ENCODE assay signal across 8 mouse cellular contexts in genomic region chr7:110801028-110801427, GRCm38 (mm10). TPM values are rescaled to one million over a fixed set of nuclear protein-coding genes. Genes with fewer than 3 reads are reported as not detected.
DNase-seq lines count a peak whose midpoint lies in the region; ATAC-seq and TF ChIP-seq lines count a peak whose summit lies in the region.

No protein-coding gene starts in this region.

- 2% methylated on average over 4 of the region's 4 CpGs for WGBS in heart, postnatal 0 days
- whole genome bisulfite sequencing in lung, embryonic 14.5 days, result 3% methylated on average over 4 of the region's 4 CpGs
- 2% methylated on average over 4 of the region's 4 CpGs for WGBS in thymus, adult 2 months

- peaks cover 27% of the 10 kb centered on the region for H3K36me3 ChIP-seq in heart, postnatal 0 days (replicated peaks; ENCODE audit: control insufficient read depth, insufficient read depth, low read length)
- H3K36me3 ChIP-seq in lung, embryonic 14.5 days (ENCODE audit: insufficient read depth), result no peaks in the 10 kb centered on the region
- no peaks in the 10 kb centered on the region for H3K36me3 ChIP-seq in thymus, adult 2 months (ENCODE audit: control insufficient read depth, insufficient read depth, low read length)

- H3K4me3 ChIP-seq in embryonic fibroblast, embryonic 13.5 days (ENCODE audit: insufficient read depth, low read length), result no peak overlapping the region
- no peak overlapping the region for H3K4me3 ChIP-seq in heart, postnatal 0 days (ENCODE audit: low read depth, low read length)
- no peak overlapping the region for H3K4me3 ChIP-seq in lung, embryonic 14.5 days (ENCODE audit: low read depth, low read length)
- H3K4me3 ChIP-seq in thymus, adult 2 months (ENCODE audit: control insufficient read depth, insufficient read depth, low read length), result no peak overlapping the region

- peak; percentile 67 to 73 for DNase-seq in CD8-positive naive resting alpha-beta T cell, adult 2 months (ENCODE audit: low read depth in 2 of 2, low spot score in 2 of 2)
- DNase-seq in adrenal gland, postnatal 36 days, result peak; percentile 80 to 82
- peak; percentile 84 for DNase-seq in heart, postnatal 0 days (ENCODE audit: low spot score)
- DNase-seq in layer of hippocampus, adult 8-10 months (ENCODE audit: low spot score in 2 of 2), result peak; percentile 81 to 93
- DNase-seq in lung, embryonic 14.5 days, result peak; percentile 96
- peak; percentile 71 for DNase-seq in ovary, postnatal 10 days (ENCODE audit: low spot score)
- DNase-seq in thymus, adult 2 months, result peak; percentile 74

- H3K27me3 ChIP-seq in heart, postnatal 0 days (ENCODE audit: control insufficient read depth, insufficient read depth, low read length), result no peaks in the 10 kb centered on the region
- no peaks in the 10 kb centered on the region for H3K27me3 ChIP-seq in lung, embryonic 14.5 days (ENCODE audit: insufficient read depth, low read length)
- H3K27me3 ChIP-seq in thymus, adult 2 months (ENCODE audit: control insufficient read depth, insufficient read depth, low read length), result no peaks in the 10 kb centered on the region

- no peaks in the 10 kb centered on the region for H3K9me3 ChIP-seq in heart, postnatal 0 days (replicated peaks; ENCODE audit: control insufficient read depth, low read length)
- H3K9me3 ChIP-seq in lung, embryonic 14.5 days (ENCODE audit: low read depth, low read length), result no peaks in the 10 kb centered on the region

- no peak overlapping the region for H3K9ac ChIP-seq in heart, postnatal 0 days (replicated peaks; ENCODE audit: low read depth, low read length)
- H3K9ac ChIP-seq in lung, embryonic 14.5 days, result no peak overlapping the region

- TF ChIP-seq EP300 in heart, postnatal 0 days (IDR thresholded peaks at IDR 0.05; ENCODE audit: low read depth), result no peak

- no peak for TF ChIP-seq POLR2A in embryonic fibroblast, embryonic 13.5 days (IDR thresholded peaks at IDR 0.05; ENCODE audit: low read depth, low read length)
- TF ChIP-seq POLR2A in thymus, adult 2 months (IDR thresholded peaks at IDR 0.05; ENCODE audit: control insufficient read depth, extremely low read depth, insufficient read depth, low read length, poor library complexity), result no peak

- ATAC-seq in heart, postnatal 0 days (ENCODE audit: insufficient read depth, low read depth), result 0 out of 2 replicates have a peak, but pooled peaks have one; percentile 55
- peak; percentile 64; the same call in 1 of the 2 replicates for ATAC-seq in lung, embryonic 14.5 days (ENCODE audit: insufficient read depth)

- H3K27ac ChIP-seq in embryonic fibroblast, embryonic 13.5 days (ENCODE audit: insufficient read depth, low read length), result no peak overlapping the region
- H3K27ac ChIP-seq in heart, postnatal 0 days (ENCODE audit: low read depth), result no peak overlapping the region
- H3K27ac ChIP-seq in lung, embryonic 14.5 days (ENCODE audit: low read depth), result no peak overlapping the region
- no peak overlapping the region for H3K27ac ChIP-seq in thymus, adult 2 months (ENCODE audit: control insufficient read depth, insufficient read depth, low read length)

- H3K4me2 ChIP-seq in heart, postnatal 0 days (ENCODE audit: low read depth, low read length), result no peak overlapping the region
- no peak overlapping the region for H3K4me2 ChIP-seq in lung, embryonic 14.5 days

- TF ChIP-seq CTCF in embryonic fibroblast, embryonic 13.5 days (IDR thresholded peaks at IDR 0.05; ENCODE audit: borderline replicate concordance, insufficient read depth, low read length), result peak; percentile 84
- TF ChIP-seq CTCF in heart, postnatal 0 days (IDR thresholded peaks at IDR 0.05; ENCODE audit: low read depth), result peak; percentile 97
- TF ChIP-seq CTCF in lung, embryonic 14.5 days (IDR thresholded peaks at IDR 0.05; ENCODE audit: low read depth), result peak; percentile 96
- TF ChIP-seq CTCF in thymus, adult 2 months (IDR thresholded peaks at IDR 0.05; ENCODE audit: borderline replicate concordance, control insufficient read depth, extremely low read depth, insufficient read depth, low read length, poor library complexity), result no peak

- H3K4me1 ChIP-seq in embryonic fibroblast, embryonic 13.5 days (ENCODE audit: control insufficient read depth, insufficient read depth, low read length), result peaks cover 10% of the 10 kb centered on the region
- H3K4me1 ChIP-seq in heart, postnatal 0 days (ENCODE audit: control insufficient read depth, insufficient read depth), result no peaks in the 10 kb centered on the region
- no peaks in the 10 kb centered on the region for H3K4me1 ChIP-seq in lung, embryonic 14.5 days (ENCODE audit: insufficient read depth)
- peaks cover 12% of the 10 kb centered on the region for H3K4me1 ChIP-seq in thymus, adult 2 months (replicated peaks; ENCODE audit: control insufficient read depth, insufficient read depth, low read length)

RNA-seq across cellular contexts. Expression of gene Ampd3, which starts 33.0 kb away (rescaled TPM):
- 10 to 100 TPM; 13.9 to 14.7 TPM for total RNA-seq in adrenal gland, postnatal 36 days (2021)
- polyA plus RNA-seq in embryonic fibroblast, embryonic 13.5 days (2011; ENCODE audit: insufficient read length, low read depth, missing spikeins), result 4.6 and 8.8 TPM in 2 replicates
- 12.2 and 19.7 TPM in 2 replicates for total RNA-seq in heart, postnatal 0 days (2014; rRNA removed; ENCODE audit: low replicate concordance)
- 12.8 and 15.6 TPM in 2 replicates for polyA plus RNA-seq in heart, postnatal 0 days (2015; fragmentation: Nextera tagmentation; extraction: Ambion mirVana)
- 10 to 100 TPM; 25.4 to 37.7 (median 30.3) TPM for total RNA-seq in layer of hippocampus, adult 8-10 months (2022)
- polyA plus RNA-seq in lung, embryonic 14.5 days (2014; fragmentation: Nextera tagmentation; extraction: Ambion mirVana), result 1.4 and 2.6 TPM in 2 replicates
- polyA plus RNA-seq in thymus, adult 2 months (2012; rRNA removed), result 6.8 and 9.8 TPM in 2 replicates

RNA-seq across cellular contexts. Expression of gene Rnf141, which starts 43.2 kb away (rescaled TPM):
- 10 to 100 TPM; 46.8 to 76.2 TPM for total RNA-seq in adrenal gland, postnatal 36 days (2021)
- 36.1 and 41.2 TPM in 2 replicates for polyA plus RNA-seq in embryonic fibroblast, embryonic 13.5 days (2011; ENCODE audit: insufficient read length, low read depth, missing spikeins)
- 59.9 and 144 TPM in 2 replicates for total RNA-seq in heart, postnatal 0 days (2014; rRNA removed; ENCODE audit: low replicate concordance)
- polyA plus RNA-seq in heart, postnatal 0 days (2015; fragmentation: Nextera tagmentation; extraction: Ambion mirVana), result 22.7 and 26.4 TPM in 2 replicates
- total RNA-seq in layer of hippocampus, adult 8-10 months (2022), result 10 to 100 TPM; 72.8 to 92.5 (median 82.8) TPM
- 37.1 and 39.1 TPM in 2 replicates for polyA plus RNA-seq in lung, embryonic 14.5 days (2014; fragmentation: Nextera tagmentation; extraction: Ambion mirVana)
- polyA plus RNA-seq in thymus, adult 2 months (2012; rRNA removed), result 14.8 and 16.6 TPM in 2 replicates
